Mouse (Mus musculus) lung, embryonic 16.5 days (tissue): ENCODE results near the gene Rassf5. TPM values are rescaled to one million over a fixed set of nuclear protein-coding genes. Genes with fewer than 3 reads are reported as not detected.

Source experiments
- ATAC-seq: fragments of 200-750 bp; cut with Nextera tagmentation; 2 replicates; pipeline ENCODE4 v1.8.0; 2017; ENCODE audit warnings: low read depth, mild to moderate bottlenecking, moderate library complexity
- H3K27ac ChIP-seq: fragments of 300-500 bp; sonication (generic); 2 replicates; pipeline ENCODE4 v1.5.1; 2014; ENCODE audit warnings: mild to moderate bottlenecking, control low read depth, low read length
- H3K27me3 ChIP-seq: fragments of 300-500 bp; sonication (generic); 2 replicates; pipeline ENCODE4 v1.6.1; 2014; ENCODE audit warnings: low read depth, low read length, mixed read lengths; ENCODE audit not compliant: control insufficient read depth, insufficient read depth
- H3K36me3 ChIP-seq: fragments of 300-500 bp; sonication (generic); 2 replicates; pipeline ENCODE4 v1.6.1; 2014; ENCODE audit warnings: low read length; ENCODE audit not compliant: control insufficient read depth, insufficient read depth
- H3K4me1 ChIP-seq: fragments of 300-500 bp; sonication (generic); replicated peaks from 2 replicates; pipeline ENCODE4 v1.6.1; 2014; ENCODE audit warnings: low read length, mixed read lengths; ENCODE audit not compliant: control insufficient read depth, insufficient read depth
- H3K4me2 ChIP-seq: fragments of 300-500 bp; sonication (generic); 2 replicates; pipeline ENCODE4 v1.6.1; 2014; ENCODE audit warnings: low read depth, low read length, control low read depth
- H3K4me3 ChIP-seq: fragments of 300-500 bp; sonication (generic); 2 replicates; pipeline ENCODE4 v1.5.1; 2014; ENCODE audit warnings: mild to moderate bottlenecking, low read length, control low read depth
- H3K9ac ChIP-seq: fragments of 300-500 bp; sonication (generic); 2 replicates; pipeline ENCODE4 v1.6.1; 2014; ENCODE audit warnings: low read length, control low read depth
- H3K9me3 ChIP-seq: fragments of 300-500 bp; sonication (generic); 2 replicates; pipeline ENCODE4 v1.6.1; 2016; ENCODE audit warnings: low read length; ENCODE audit not compliant: control insufficient read depth
- WGBS: fragments of 180-500 bp; shearing (Covaris S2); extraction: QIAGEN DNeasy Blood & Tissue Kit; methylation state at CpG from one replicate; pipeline ENCODE4 v1.1.7; 2014; 5-methylcytosine and 5-hydroxymethylcytosine counted together
- polyA plus RNA-seq: library from polyadenylated mRNA; unstranded; fragments of >200 nt; fragmentation: Nextera tagmentation; extraction: Ambion mirVana; gene quantifications from 2 replicates; pipeline ENCODE4 v1.2.1, GENCODE M21; 2015

Gene Rassf5
- polyA plus RNA-seq, 1 experiment from 2014 or later: 6.1 TPM

DNA sequence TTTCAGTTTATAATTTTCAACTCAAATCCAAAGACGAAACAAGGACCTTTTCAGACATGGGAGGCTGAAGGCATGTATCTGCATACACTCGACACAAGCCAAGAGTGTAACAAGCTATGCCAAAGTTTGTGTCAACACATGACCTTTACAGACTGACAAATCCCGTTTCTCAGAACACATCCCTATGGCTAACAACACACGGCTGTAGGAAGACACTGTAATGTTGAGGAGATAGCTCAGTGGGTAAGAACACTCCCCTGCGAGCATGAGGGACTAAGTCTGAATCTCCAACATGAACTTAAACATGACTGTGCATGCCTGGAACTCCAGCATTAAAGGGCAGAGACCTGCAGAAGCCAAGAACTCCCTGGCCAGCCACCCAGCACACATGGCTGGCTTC lies 38.7 kb downstream of the Rassf5 start:
- H3K27me3 ChIP-seq: no peaks in the 10 kb centered on the region
- H3K9ac ChIP-seq: no peak overlapping the region
- no peak overlapping the region for H3K4me2 ChIP-seq
- no peak overlapping the region for H3K4me3 ChIP-seq
- H3K4me1 ChIP-seq: no peaks in the 10 kb centered on the region; the same call in 1 of the 2 replicates
- no peak for ATAC-seq
- H3K36me3 ChIP-seq: no peaks in the 10 kb centered on the region
- H3K27ac ChIP-seq: no peak overlapping the region
- H3K9me3 ChIP-seq: no peaks in the 10 kb centered on the region
- WGBS: 68% methylated on average over 5 of the region's 5 CpGs

DNA sequence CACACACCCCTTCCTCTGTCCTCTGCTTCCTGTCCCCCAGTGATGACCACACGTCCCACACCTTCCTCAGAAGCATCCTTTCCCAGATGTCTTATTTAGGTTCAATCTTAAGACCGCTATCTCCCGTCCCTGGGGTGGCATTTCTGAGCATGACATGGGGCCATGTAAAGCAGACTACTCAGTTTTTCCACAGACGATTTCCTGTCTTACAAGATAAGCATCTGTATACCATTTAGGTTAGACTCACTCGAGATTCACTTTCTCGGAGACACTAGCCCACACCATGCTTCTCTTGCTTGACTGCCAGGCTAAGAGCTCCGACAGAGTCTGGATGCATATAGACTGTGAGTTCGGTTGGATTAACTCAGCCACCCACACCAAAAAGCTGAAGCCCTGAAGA lies 40.6 kb downstream of the Rassf5 start:
- ATAC-seq: no peak
- H3K4me1 ChIP-seq: peaks cover 10% of the 10 kb centered on the region
- H3K9me3 ChIP-seq: no peaks in the 10 kb centered on the region
- H3K27ac ChIP-seq: no peak overlapping the region
- 60% methylated on average over 8 of the region's 8 CpGs for WGBS
- no peaks in the 10 kb centered on the region for H3K27me3 ChIP-seq
- no peak overlapping the region for H3K4me3 ChIP-seq
- no peaks in the 10 kb centered on the region for H3K36me3 ChIP-seq
- no peak overlapping the region for H3K9ac ChIP-seq
- H3K4me2 ChIP-seq: no peak overlapping the region

DNA sequence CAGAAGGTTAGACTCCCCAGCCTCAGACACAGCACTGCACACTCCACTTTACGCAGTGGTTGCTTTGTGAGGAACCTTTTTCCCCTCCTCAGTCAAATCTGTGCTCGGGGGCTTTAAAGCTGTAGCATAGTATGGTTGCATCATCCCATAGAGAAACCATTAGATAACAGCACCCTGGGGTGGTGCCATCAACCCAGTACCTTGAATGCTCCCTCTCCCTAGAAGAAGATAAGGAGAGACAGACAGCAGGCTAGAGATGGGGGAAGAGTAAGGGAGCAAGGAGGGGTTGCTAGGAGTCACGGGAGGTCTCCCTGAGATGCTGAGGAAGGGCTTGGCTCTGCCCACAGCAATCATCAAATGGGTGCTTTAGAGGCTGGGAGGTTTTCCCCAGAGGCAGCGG lies 43.7 kb downstream of the Rassf5 start:
- H3K27ac ChIP-seq: no peak overlapping the region
- H3K36me3 ChIP-seq: no peaks in the 10 kb centered on the region

DNA sequence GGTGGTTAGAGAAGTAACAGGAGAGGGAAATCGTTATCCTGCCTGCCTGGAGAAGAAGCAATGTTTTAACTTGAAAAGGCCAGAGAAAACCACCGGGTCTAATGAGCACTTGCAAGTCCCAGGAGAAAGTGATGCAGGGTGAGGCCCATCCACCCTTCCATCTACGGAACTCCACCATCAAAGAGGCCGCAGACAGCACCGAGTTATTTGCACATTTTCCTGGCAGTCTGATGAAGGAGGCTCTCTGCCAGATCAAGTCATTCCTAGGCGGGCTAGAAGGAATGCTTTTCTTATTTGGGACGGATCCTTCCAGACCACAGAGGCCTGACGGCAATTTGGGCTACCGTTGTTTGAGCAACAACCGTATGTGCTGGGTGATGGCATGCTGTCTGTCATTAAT lies 44.5 kb downstream of the Rassf5 start:
- Histone ChIP-seq H3K9me3 (no peaks in the 10 kb centered on the region), H3K27me3 (no peaks in the 10 kb centered on the region), H3K4me3 (no peak overlapping the region), H3K27ac (no peak overlapping the region), H3K36me3 (no peaks in the 10 kb centered on the region), H3K4me2 (no peak overlapping the region), H3K9ac (no peak overlapping the region), H3K4me1 (peaks cover 10% of the 10 kb centered on the region)
- WGBS: 21% methylated on average over 10 of the region's 10 CpGs
- ATAC-seq: peak; percentile 40; the same call in 1 of the 2 replicates

More for the DNA sequence above, 43.7 kb downstream of the Rassf5 start:
- Histone ChIP-seq H3K27me3 (no peaks in the 10 kb centered on the region), H3K4me1 (peaks cover 10% of the 10 kb centered on the region), H3K4me3 (no peak overlapping the region), H3K9ac (no peak overlapping the region), H3K4me2 (no peak overlapping the region), H3K9me3 (no peaks in the 10 kb centered on the region)
- 80% methylated on average over 4 of the region's 4 CpGs for whole genome bisulfite sequencing
- no peak for ATAC-seq

DNA sequence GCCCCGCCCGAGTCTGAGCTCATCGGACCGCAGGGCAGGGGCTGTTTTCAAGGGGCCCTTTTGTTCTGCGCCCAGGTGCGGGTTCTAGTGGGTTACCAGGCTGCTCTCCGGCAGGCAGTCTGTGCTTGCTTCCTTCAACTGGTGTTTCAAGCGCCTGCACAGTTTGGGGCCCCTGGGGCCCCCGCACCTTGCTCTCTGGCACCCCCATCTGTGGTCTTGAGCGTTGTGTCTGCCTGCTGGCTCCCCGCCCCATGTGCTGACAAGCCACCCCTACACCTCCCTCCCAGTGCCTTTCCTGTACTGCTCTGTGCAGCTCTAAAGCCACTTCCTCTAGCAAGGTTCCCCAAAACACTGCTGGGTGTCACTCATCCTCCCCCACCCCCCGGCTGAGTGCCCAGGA lies 45.1 kb downstream of the Rassf5 start:
- H3K4me3 ChIP-seq: no peak overlapping the region
- no peaks in the 10 kb centered on the region for H3K36me3 ChIP-seq
- H3K4me1 ChIP-seq: peaks cover 10% of the 10 kb centered on the region
- WGBS: 49% methylated on average over 12 of the region's 12 CpGs
- H3K4me2 ChIP-seq: no peak overlapping the region
- peak; percentile 62 for ATAC-seq
- no peaks in the 10 kb centered on the region for H3K9me3 ChIP-seq
- no peak overlapping the region for H3K9ac ChIP-seq
- peak overlapping the region; percentile 2; the same call in 1 of the 2 replicates for H3K27ac ChIP-seq
- H3K27me3 ChIP-seq: no peaks in the 10 kb centered on the region

DNA sequence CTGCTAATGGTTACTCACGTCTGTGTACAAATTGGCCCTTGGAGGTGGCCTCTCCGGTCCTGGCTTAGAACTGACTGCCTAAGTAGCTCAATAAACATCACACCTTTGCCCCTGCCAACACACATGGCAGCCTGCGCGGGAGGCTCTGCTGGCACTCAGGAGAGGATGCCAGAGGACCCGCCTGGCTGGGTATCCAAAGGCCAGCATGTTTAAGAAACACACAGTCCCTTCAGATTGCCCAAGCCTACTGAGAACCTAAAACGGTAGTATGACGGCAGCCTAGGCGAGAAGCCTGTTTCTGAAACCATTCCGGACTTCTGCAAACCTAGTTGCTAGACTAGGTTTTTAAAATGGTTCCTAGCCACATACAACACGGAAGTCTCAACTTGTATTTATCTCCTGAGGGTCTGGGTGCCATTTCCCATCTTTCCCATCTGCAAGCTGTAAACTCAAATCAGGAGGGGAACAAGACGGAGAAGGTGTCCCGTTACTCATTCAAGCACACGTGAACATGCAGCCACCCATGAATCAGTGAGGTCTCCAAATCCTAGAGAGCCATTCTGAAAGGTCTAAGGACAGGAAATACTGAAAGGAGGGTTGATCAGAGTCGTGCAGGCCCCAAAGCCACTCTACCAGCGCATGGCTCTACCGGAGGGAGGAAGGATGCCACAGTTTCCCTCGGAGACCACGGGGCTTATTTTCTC lies 45.8 kb downstream of the Rassf5 start:
- Histone ChIP-seq H3K4me1 (peaks cover 10% of the 10 kb centered on the region), H3K4me3 (no peak overlapping the region), H3K9ac (no peak overlapping the region), H3K4me2 (no peak overlapping the region), H3K36me3 (no peaks in the 10 kb centered on the region), H3K27me3 (no peaks in the 10 kb centered on the region), H3K9me3 (no peaks in the 10 kb centered on the region), H3K27ac (no peak overlapping the region)
- ATAC-seq: no peak
- WGBS: 68% methylated on average over 18 of the region's 18 CpGs

DNA sequence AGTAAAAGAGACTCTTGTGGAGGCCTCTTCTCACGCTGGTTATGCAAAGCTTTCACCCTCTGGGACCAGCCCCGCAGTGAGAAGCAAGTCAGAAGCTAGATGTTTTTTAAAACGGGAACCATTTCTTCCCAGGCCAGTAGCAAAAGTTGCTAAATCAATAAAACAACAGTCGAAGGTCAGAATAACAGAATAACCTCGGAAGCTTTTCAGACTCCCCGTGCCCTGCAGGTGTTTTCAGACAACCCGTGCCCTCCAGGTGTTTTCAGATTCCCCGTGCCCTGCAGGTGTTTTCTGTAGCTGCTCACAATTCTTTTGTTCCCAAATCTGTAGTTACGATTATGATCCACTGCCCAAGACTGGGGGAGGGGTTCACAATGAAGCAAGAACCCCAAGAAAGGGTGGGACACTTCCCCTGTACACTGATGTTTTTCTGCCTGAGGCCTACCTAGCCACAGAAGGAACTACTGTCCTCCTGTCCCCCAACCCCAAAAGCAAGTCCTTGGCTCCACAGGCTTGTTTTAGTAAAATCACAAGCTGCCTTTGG lies 46.6 kb downstream of the Rassf5 start:
- H3K4me3 ChIP-seq: no peak overlapping the region
- no peak overlapping the region for H3K27ac ChIP-seq
- H3K27me3 ChIP-seq: no peaks in the 10 kb centered on the region
- 77% methylated on average over 9 of the region's 9 CpGs for WGBS
- no peaks in the 10 kb centered on the region for H3K36me3 ChIP-seq
- no peak for ATAC-seq
- H3K9me3 ChIP-seq: no peaks in the 10 kb centered on the region
- H3K9ac ChIP-seq: no peak overlapping the region
- peaks cover 10% of the 10 kb centered on the region for H3K4me1 ChIP-seq
- no peak overlapping the region for H3K4me2 ChIP-seq

DNA sequence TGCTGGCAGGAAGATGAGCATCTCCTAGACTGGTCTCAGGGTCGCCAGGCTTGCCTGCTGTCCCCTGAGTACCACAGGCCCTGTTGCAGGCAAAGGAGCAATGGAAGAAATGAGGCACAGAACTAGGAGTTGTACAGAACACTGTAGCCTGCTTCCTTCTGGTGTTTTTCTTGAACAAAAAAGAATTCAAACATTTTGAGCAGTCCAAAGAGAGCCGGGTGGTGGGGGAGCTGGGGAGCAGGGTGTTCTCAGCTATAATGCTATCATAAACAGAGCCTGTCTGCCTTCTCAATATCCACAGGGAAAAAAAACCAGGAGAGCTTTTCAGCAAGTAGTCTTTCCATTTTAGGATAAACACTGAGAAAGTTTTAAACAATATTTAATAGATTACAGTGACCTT lies 49.0 kb downstream of the Rassf5 start:
- no peak for ATAC-seq
- WGBS: 38% methylated on average over 2 of the region's 2 CpGs
- no peak overlapping the region for H3K27ac ChIP-seq
- H3K4me2 ChIP-seq: no peak overlapping the region
- H3K4me3 ChIP-seq: no peak overlapping the region
- no peak overlapping the region for H3K9ac ChIP-seq
- H3K4me1 ChIP-seq: peaks cover 9% of the 10 kb centered on the region
- no peaks in the 10 kb centered on the region for H3K27me3 ChIP-seq
- H3K36me3 ChIP-seq: no peaks in the 10 kb centered on the region
- H3K9me3 ChIP-seq: no peaks in the 10 kb centered on the region

DNA sequence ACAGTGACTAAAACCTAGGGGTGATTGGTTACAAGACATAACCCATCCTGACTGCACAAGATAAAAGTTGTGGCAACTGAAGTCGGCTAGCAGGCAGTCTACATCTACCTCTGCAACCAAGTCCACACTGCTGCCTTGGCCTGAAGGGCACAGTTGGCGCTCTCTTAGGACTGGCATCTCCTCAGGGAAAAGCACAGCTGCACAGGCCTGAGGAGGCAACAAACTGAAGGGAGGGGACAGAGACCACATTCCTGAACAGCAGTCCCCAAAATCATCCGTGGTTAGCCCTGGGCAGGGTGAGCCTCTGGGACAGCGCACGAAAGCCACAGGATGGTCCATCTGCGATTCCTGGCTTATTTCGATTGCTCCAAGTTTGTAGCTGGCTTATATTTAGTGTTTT lies 49.4 kb downstream of the Rassf5 start:
- no peaks in the 10 kb centered on the region for H3K36me3 ChIP-seq
- no peak overlapping the region for H3K4me2 ChIP-seq
- no peak overlapping the region for H3K27ac ChIP-seq
- H3K4me1 ChIP-seq: peaks cover 4% of the 10 kb centered on the region
- ATAC-seq: no peak
- WGBS: 75% methylated on average over 7 of the region's 7 CpGs
- no peak overlapping the region for H3K9ac ChIP-seq
- H3K27me3 ChIP-seq: no peaks in the 10 kb centered on the region
- H3K4me3 ChIP-seq: no peak overlapping the region
- H3K9me3 ChIP-seq: no peaks in the 10 kb centered on the region
